Mouse (Mus musculus) E14TG2a.4 (cell line): ENCODE measurements around the gene Trp73.

Experiments used
- H3K27me3 ChIP-seq: 2 replicates; pipeline ENCODE4 v1.6.1; 2014; ENCODE audit warnings: low read length, control low read depth; ENCODE audit not compliant: insufficient read depth
- H3K36me3 ChIP-seq: 2 replicates; pipeline ENCODE4 v1.6.1; 2014; ENCODE audit warnings: low read length, control low read depth; ENCODE audit not compliant: insufficient read depth
- H3K4me1 ChIP-seq: replicated peaks from 2 replicates; pipeline ENCODE4 v1.6.1; 2014; ENCODE audit warnings: low read depth, low read length, control low read depth
- H3K4me3 ChIP-seq: replicated peaks from 2 replicates; pipeline ENCODE4 v1.5.1; 2014; ENCODE audit warnings: mild to moderate bottlenecking, low read length
- H3K9me3 ChIP-seq: 2 replicates; pipeline ENCODE4 v1.6.1; 2014; ENCODE audit warnings: low read length, control low read depth
- CTCF ChIP-seq: conservative IDR thresholded peaks from 2 replicates; pipeline ENCODE4 v1.5.1; 2014; ENCODE audit warnings: low read length
- NANOG ChIP-seq: IDR thresholded peaks from 2 replicates; pipeline ENCODE4 v1.6.1; 2014; ENCODE audit warnings: borderline replicate concordance, low read length, mixed read lengths
- POU5F1 ChIP-seq: IDR thresholded peaks from 2 replicates; pipeline ENCODE4 v1.6.1; 2014; ENCODE audit warnings: low read length, borderline replicate concordance

The Trp73 gene

DNA sequence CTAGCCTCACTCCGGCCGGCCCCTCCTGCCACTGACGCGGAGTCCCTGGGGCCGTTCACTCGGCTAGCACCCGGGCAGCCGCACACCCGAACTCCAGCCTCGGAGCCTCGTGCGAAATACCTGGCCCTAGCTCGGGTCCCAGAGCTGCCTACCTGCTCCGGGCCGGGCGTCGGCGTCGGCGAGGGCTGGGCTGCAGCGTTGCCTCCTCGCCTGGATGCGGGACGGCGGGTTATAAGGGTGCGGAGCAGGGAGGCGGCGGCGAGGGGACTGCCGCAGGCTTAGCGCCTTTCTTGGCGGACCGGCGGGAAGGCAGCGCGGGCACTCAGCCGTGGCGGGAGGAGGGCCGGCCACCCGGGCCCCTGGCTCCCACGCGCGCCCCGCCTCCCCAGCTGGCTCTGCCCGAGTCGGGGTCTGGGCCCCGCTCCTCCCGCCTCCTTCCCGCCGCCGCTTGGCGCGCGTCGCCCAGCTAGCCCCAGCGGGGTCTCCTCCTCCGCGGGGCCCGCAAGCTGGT lies 282 bp downstream of the Trp73 start:
- Histone ChIP-seq H3K36me3 (no peaks in the 10 kb centered on the region), H3K9me3 (no peaks in the 10 kb centered on the region), H3K4me1 (peaks cover 33% of the 10 kb centered on the region), H3K27me3 (peaks cover 78% of the 10 kb centered on the region), H3K4me3 (peak overlapping the region; percentile 71)
- no peak for TF ChIP-seq CTCF
- TF ChIP-seq POU5F1, result no peak
- TF ChIP-seq NANOG, result no peak

DNA sequence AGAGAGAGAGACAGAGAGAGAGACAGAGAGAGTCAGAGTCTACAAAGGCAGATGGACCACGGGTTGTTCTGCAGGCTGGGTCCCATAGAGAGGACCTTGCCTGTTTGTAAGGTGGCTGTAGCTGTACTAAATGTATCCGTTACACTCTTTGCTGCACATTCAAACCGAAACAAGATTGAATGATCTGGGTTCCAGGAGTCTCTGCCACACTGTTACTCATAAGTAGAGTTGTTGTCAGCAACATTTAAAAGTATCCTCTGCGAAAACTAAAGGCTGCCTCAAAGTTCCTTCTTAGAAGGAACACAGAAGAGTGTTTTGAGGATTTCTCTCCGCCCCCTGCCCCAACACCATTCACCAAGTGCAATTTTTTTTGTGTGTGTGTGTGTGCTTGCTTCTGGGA lies 2.9 kb downstream of the Trp73 start:
- peaks cover 24% of the 10 kb centered on the region for H3K4me1 ChIP-seq
- no peak overlapping the region for H3K4me3 ChIP-seq
- peaks cover 90% of the 10 kb centered on the region for H3K27me3 ChIP-seq
- no peaks in the 10 kb centered on the region for H3K36me3 ChIP-seq
- TF ChIP-seq CTCF (no peak), NANOG (no peak), POU5F1 (no peak)
- no peaks in the 10 kb centered on the region for H3K9me3 ChIP-seq

GRCm38 (mm10) chr4:154134803-154135202 lies 5.2 kb downstream of the Trp73 start:
- no peak overlapping the region for H3K4me3 ChIP-seq
- no peaks in the 10 kb centered on the region for H3K9me3 ChIP-seq
- peaks cover 86% of the 10 kb centered on the region for H3K27me3 ChIP-seq
- TF ChIP-seq POU5F1 (no peak), CTCF (no peak), NANOG (no peak)
- no peaks in the 10 kb centered on the region for H3K36me3 ChIP-seq
- peaks cover 5% of the 10 kb centered on the region for H3K4me1 ChIP-seq

- Histone ChIP-seq H3K4me3 (no peak overlapping the region), H3K36me3 (no peaks in the 10 kb centered on the region), H3K4me1 (no peaks in the 10 kb centered on the region), H3K9me3 (no peaks in the 10 kb centered on the region), H3K27me3 (peaks cover 80% of the 10 kb centered on the region)
- TF ChIP-seq POU5F1 (no peak), CTCF (no peak), NANOG (no peak)
Observed at GRCm38 (mm10) chr4:154131894-154132293, 8.1 kb downstream of the Trp73 start.

DNA sequence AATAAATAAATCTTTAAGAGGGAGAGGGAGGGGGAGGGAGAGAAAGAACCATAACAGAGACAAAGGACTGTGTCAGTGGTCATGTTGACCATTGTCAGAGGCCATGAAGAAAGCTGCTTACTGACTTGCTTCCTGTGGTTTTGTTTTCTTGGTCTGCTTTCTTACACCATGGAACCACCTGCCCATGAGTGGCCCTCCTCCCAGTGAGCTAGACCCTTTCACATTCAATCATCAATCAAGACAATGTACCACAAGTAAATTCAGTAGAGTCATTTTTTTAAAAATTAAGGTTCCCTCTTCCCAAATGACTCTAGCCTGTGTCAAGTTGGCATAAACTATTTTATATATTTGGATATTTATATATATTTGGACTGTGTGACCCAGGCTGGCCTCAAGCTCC lies 10.1 kb downstream of the Trp73 start:
- Histone ChIP-seq H3K4me3 (no peak overlapping the region), H3K36me3 (no peaks in the 10 kb centered on the region), H3K27me3 (peaks cover 76% of the 10 kb centered on the region), H3K9me3 (no peaks in the 10 kb centered on the region), H3K4me1 (no peaks in the 10 kb centered on the region)
- TF ChIP-seq POU5F1 (no peak), CTCF (no peak), NANOG (no peak)

DNA sequence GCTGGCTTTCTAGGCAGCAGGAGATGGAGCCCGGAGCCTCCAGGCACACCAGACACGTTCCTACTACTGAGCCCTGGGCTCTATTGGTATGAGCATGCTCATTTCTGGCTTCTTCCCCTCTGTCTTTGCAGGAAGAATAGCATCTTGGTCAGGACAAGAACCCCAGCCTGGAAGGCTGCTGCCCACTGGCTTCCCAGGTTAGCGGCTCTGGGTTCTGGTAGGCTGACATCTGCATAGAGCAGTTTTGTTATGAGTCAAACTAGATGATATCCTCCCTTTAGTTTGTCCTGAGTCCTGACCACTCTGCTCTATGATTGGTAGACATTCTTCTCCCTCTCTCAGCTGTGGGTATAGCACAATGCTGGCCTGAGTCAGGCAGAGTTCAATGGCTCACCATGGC lies 12.7 kb downstream of the Trp73 start:
- Histone ChIP-seq H3K9me3 (no peaks in the 10 kb centered on the region), H3K4me3 (no peak overlapping the region), H3K4me1 (no peaks in the 10 kb centered on the region), H3K36me3 (no peaks in the 10 kb centered on the region), H3K27me3 (peaks cover 78% of the 10 kb centered on the region)
- TF ChIP-seq CTCF (no peak), NANOG (no peak), POU5F1 (no peak)

GRCm38 (mm10) chr4:154125202-154125601 lies 14.8 kb downstream of the Trp73 start:
- no peak overlapping the region for H3K4me3 ChIP-seq
- peaks cover 80% of the 10 kb centered on the region for H3K27me3 ChIP-seq
- no peak for TF ChIP-seq POU5F1
- TF ChIP-seq CTCF, result no peak
- TF ChIP-seq NANOG, result no peak
- H3K36me3 ChIP-seq, result no peaks in the 10 kb centered on the region
- no peaks in the 10 kb centered on the region for H3K4me1 ChIP-seq
- no peaks in the 10 kb centered on the region for H3K9me3 ChIP-seq

GRCm38 (mm10) chr4:154123553-154123952 lies 16.5 kb downstream of the Trp73 start:
- Histone ChIP-seq H3K4me1 (no peaks in the 10 kb centered on the region), H3K27me3 (peaks cover 77% of the 10 kb centered on the region), H3K9me3 (no peaks in the 10 kb centered on the region), H3K36me3 (no peaks in the 10 kb centered on the region), H3K4me3 (no peak overlapping the region)
- no peak for TF ChIP-seq NANOG
- TF ChIP-seq CTCF, result no peak
- no peak for TF ChIP-seq POU5F1

GRCm38 (mm10) chr4:154122374-154122773 lies 17.6 kb downstream of the Trp73 start:
- TF ChIP-seq POU5F1 (no peak), NANOG (no peak), CTCF (no peak)
- no peaks in the 10 kb centered on the region for H3K4me1 ChIP-seq
- H3K36me3 ChIP-seq, result no peaks in the 10 kb centered on the region
- H3K27me3 ChIP-seq, result peaks cover 80% of the 10 kb centered on the region
- H3K9me3 ChIP-seq, result no peaks in the 10 kb centered on the region
- no peak overlapping the region for H3K4me3 ChIP-seq
